Mouse (Mus musculus) embryonic facial prominence, embryonic 11.5 days (tissue): Measurements from ENCODE around the gene Olfr906. TPM values are rescaled to one million over a fixed set of nuclear protein-coding genes. Genes with fewer than 3 reads are reported as not detected.

Experiments used
- polyA plus RNA-seq: library from polyadenylated mRNA; unstranded; fragments of >200 nt; fragmentation: Nextera tagmentation; extraction: Ambion mirVana; gene quantifications from 2 replicates; pipeline ENCODE4 v1.2.1, GENCODE M21; 2014

The Olfr906 gene
- polyA plus RNA-seq, 1 experiment from 2014 or later, result not detected

Other genes with a start within 250 kb of the Olfr906 start
- not detected in 2 replicates for gene Olfr143, start 234.3 kb upstream of the Olfr906 start, polyA plus RNA-seq
- gene Olfr895, start 219.2 kb upstream of the Olfr906 start, polyA plus RNA-seq, result not detected in 2 replicates
- not detected in 2 replicates for gene Olfr896-ps1, start 196.0 kb upstream of the Olfr906 start, polyA plus RNA-seq
- not detected in 2 replicates for gene Olfr25, start 158.0 kb upstream of the Olfr906 start, polyA plus RNA-seq
- not detected in 2 replicates for gene Olfr898, start 138.7 kb upstream of the Olfr906 start, polyA plus RNA-seq
- gene Olfr250, start 120.2 kb upstream of the Olfr906 start, polyA plus RNA-seq, result not detected in 2 replicates
- not detected in 2 replicates for gene Olfr251, start 110.0 kb upstream of the Olfr906 start, polyA plus RNA-seq
- not detected in 2 replicates for gene Olfr147, start 85.4 kb upstream of the Olfr906 start, polyA plus RNA-seq
- gene Olfr901, start 57.6 kb upstream of the Olfr906 start, polyA plus RNA-seq, result not detected in 2 replicates
- not detected in 2 replicates for gene Olfr902, start 39.4 kb upstream of the Olfr906 start, polyA plus RNA-seq
- not detected in 2 replicates for gene Olfr904, start 23.9 kb upstream of the Olfr906 start, polyA plus RNA-seq
- gene Olfr905, start 16.0 kb upstream of the Olfr906 start, polyA plus RNA-seq, result not detected in 2 replicates
- not detected in 2 replicates for gene Olfr907, start 8.7 kb downstream of the Olfr906 start, polyA plus RNA-seq
- not detected in 2 replicates for gene Olfr911-ps1, start 34.5 kb downstream of the Olfr906 start, polyA plus RNA-seq
- not detected in 2 replicates for gene Olfr910, start 50.8 kb downstream of the Olfr906 start, polyA plus RNA-seq
- not detected in 2 replicates for gene Olfr912, start 93.1 kb downstream of the Olfr906 start, polyA plus RNA-seq
- gene Olfr913, start 105.7 kb downstream of the Olfr906 start, polyA plus RNA-seq, result not detected in 2 replicates
- not detected in 2 replicates for gene Olfr914, start 118.0 kb downstream of the Olfr906 start, polyA plus RNA-seq
- gene Olfr916, start 172.8 kb downstream of the Olfr906 start, polyA plus RNA-seq, result not detected in 2 replicates
- gene Olfr917, start 178.8 kb downstream of the Olfr906 start, polyA plus RNA-seq, result not detected in 2 replicates
- not detected in 2 replicates for gene Olfr918, start 187.5 kb downstream of the Olfr906 start, polyA plus RNA-seq
- gene Olfr919, start 216.6 kb downstream of the Olfr906 start, polyA plus RNA-seq, result not detected in 2 replicates
- 11.5 and 13.6 TPM in 2 replicates for gene Vwa5a, start 231.2 kb downstream of the Olfr906 start, polyA plus RNA-seq